Mouse (Mus musculus) forebrain, embryonic 12.5 days (tissue): ENCODE measurements around the gene Eef1g. TPM values are rescaled to one million over a fixed set of nuclear protein-coding genes. Genes with fewer than 3 reads are reported as not detected.

Source experiments
- ATAC-seq: fragments of 200-750 bp; cut with Nextera tagmentation; 2 replicates; pipeline ENCODE4 v1.8.0; 2017; ENCODE audit warnings: moderate TSS enrichment; ENCODE audit not compliant: low FRiP score
- H3K27ac ChIP-seq: fragments of 300-500 bp; sonication (generic); 2 replicates; pipeline ENCODE4 v1.5.1; 2016; ENCODE audit warnings: mild to moderate bottlenecking
- H3K27me3 ChIP-seq: fragments of 300-500 bp; sonication (generic); 2 replicates; pipeline ENCODE4 v1.6.1; 2016; ENCODE audit warnings: mild to moderate bottlenecking
- H3K36me3 ChIP-seq: fragments of 300-500 bp; sonication (generic); replicated peaks from 2 replicates; pipeline ENCODE4 v1.6.1; 2016; ENCODE audit warnings: mild to moderate bottlenecking
- H3K4me1 ChIP-seq: fragments of 300-500 bp; sonication (generic); 2 replicates; pipeline ENCODE4 v1.6.1; 2016
- H3K4me2 ChIP-seq: fragments of 300-500 bp; sonication (generic); 2 replicates; pipeline ENCODE4 v1.6.1; 2016; ENCODE audit warnings: mild to moderate bottlenecking, moderate library complexity
- H3K4me3 ChIP-seq: fragments of 300-500 bp; sonication (generic); replicated peaks from 2 replicates; pipeline ENCODE4 v1.5.1; 2016; ENCODE audit warnings: mild to moderate bottlenecking
- H3K9ac ChIP-seq: fragments of 300-500 bp; sonication (generic); 2 replicates; pipeline ENCODE4 v1.6.1; 2016; ENCODE audit warnings: mild to moderate bottlenecking
- H3K9me3 ChIP-seq: fragments of 300-500 bp; sonication (generic); 2 replicates; pipeline ENCODE4 v1.6.1; 2016
- WGBS: fragments of 180-500 bp; shearing (Covaris S2); methylation state at CpG from one replicate; pipeline ENCODE4 v1.1.7; 2016; 5-methylcytosine and 5-hydroxymethylcytosine counted together
- polyA plus RNA-seq: library from polyadenylated mRNA; unstranded; fragments of >200 nt; fragmentation: Nextera tagmentation; extraction: Ambion mirVana; gene quantifications from 2 replicates; pipeline ENCODE4 v1.2.1, GENCODE M21; 2016

Gene Eef1g
- polyA plus RNA-seq, 1 experiment from 2014 or later = 373 TPM

- no peak for ATAC-seq
- peak overlapping the region; percentile 60; the same call in 1 of the 2 replicates for H3K4me3 ChIP-seq
- WGBS = 82% methylated on average over 7 of the region's 7 CpGs
These were observed 36.1 kb upstream of the Eef1g start for GRCm38 (mm10) chr19:8930771-8931170.

GRCm38 (mm10) chr19:8936736-8937135, 30.1 kb upstream of the Eef1g start:
- no peak for ATAC-seq
- H3K9ac ChIP-seq = no peak overlapping the region
- peaks cover 4% of the 10 kb centered on the region for H3K36me3 ChIP-seq
- no peak overlapping the region for H3K4me2 ChIP-seq
- H3K4me1 ChIP-seq = peaks cover 12% of the 10 kb centered on the region
- WGBS = 87% methylated on average over 2 of the region's 2 CpGs
- H3K4me3 ChIP-seq = no peak overlapping the region
- H3K9me3 ChIP-seq = no peaks in the 10 kb centered on the region
- H3K27me3 ChIP-seq = no peaks in the 10 kb centered on the region
- no peak overlapping the region for H3K27ac ChIP-seq

More at GRCm38 (mm10) chr19:8930771-8931170, 36.1 kb upstream of the Eef1g start:
- Histone ChIP-seq H3K4me2 (peak overlapping the region; percentile 81; the same call in 1 of the 2 replicates), H3K27me3 (peaks cover 7% of the 10 kb centered on the region; the same call in 1 of the 2 replicates), H3K36me3 (peaks cover 25% of the 10 kb centered on the region), H3K9ac (0 out of 2 replicates have a peak overlapping the region, but pooled peaks have one; percentile 79), H3K9me3 (no peaks in the 10 kb centered on the region), H3K27ac (no peak overlapping the region), H3K4me1 (peaks cover 22% of the 10 kb centered on the region)

- WGBS = 79% methylated on average over 15 of the region's 15 CpGs
- Histone ChIP-seq H3K4me2 (no peak overlapping the region), H3K4me1 (peaks cover 38% of the 10 kb centered on the region), H3K36me3 (peaks cover 23% of the 10 kb centered on the region), H3K9ac (peak overlapping the region; percentile 83), H3K27me3 (no peaks in the 10 kb centered on the region), H3K4me3 (no peak overlapping the region), H3K27ac (peak overlapping the region; percentile 94; the same call in 1 of the 2 replicates), H3K9me3 (no peaks in the 10 kb centered on the region)
- no peak for ATAC-seq
These were observed 26.2 kb upstream of the Eef1g start for GRCm38 (mm10) chr19:8940526-8941133.

GRCm38 (mm10) chr19:8941136-8941514, 25.7 kb upstream of the Eef1g start:
- Histone ChIP-seq H3K27ac (peak overlapping the region; percentile 94), H3K4me3 (peak overlapping the region; percentile 72), H3K36me3 (peaks cover 28% of the 10 kb centered on the region), H3K27me3 (no peaks in the 10 kb centered on the region), H3K4me2 (peak overlapping the region; percentile 69), H3K4me1 (peaks cover 38% of the 10 kb centered on the region), H3K9ac (peak overlapping the region; percentile 83), H3K9me3 (no peaks in the 10 kb centered on the region)
- ATAC-seq = peak; percentile 37
- 36% methylated on average over 10 of the region's 10 CpGs for WGBS

GRCm38 (mm10) chr19:8941515-8942217, 25.2 kb upstream of the Eef1g start, which contains the start of gene Mta2:
Mta2 (plus strand) TSS chr19:8941875.
- WGBS = under 1% methylated on average over 64 of the region's 64 CpGs

GRCm38 (mm10) chr19:8942276-8942964, 24.4 kb upstream of the Eef1g start:
- no peaks in the 10 kb centered on the region for H3K27me3 ChIP-seq
- peak overlapping the region; percentile 69 for H3K4me2 ChIP-seq
- WGBS = under 1% methylated on average over 46 of the region's 46 CpGs
- H3K4me1 ChIP-seq = peaks cover 38% of the 10 kb centered on the region
- peak overlapping the region; percentile 72 for H3K4me3 ChIP-seq
- H3K9ac ChIP-seq = peak overlapping the region; percentile 83
- H3K9me3 ChIP-seq = no peaks in the 10 kb centered on the region
- peak overlapping the region; percentile 94 for H3K27ac ChIP-seq
- ATAC-seq = peak; percentile 51
- H3K36me3 ChIP-seq = peaks cover 40% of the 10 kb centered on the region

More at GRCm38 (mm10) chr19:8941515-8942217, 25.2 kb upstream of the Eef1g start, which contains the start of gene Mta2:
- Histone ChIP-seq H3K9me3 (no peaks in the 10 kb centered on the region), H3K27ac (peak within 1 kb of the TSS; percentile 94), H3K27me3 (no peaks in the 10 kb centered on the region), H3K36me3 (peaks cover 33% of the 10 kb centered on the region), H3K4me1 (peaks cover 38% of the 10 kb centered on the region), H3K4me3 (peak within 1 kb of the TSS; percentile 72), H3K4me2 (peak within 1 kb of the TSS; percentile 69), H3K9ac (peak within 1 kb of the TSS; percentile 83)
- ATAC-seq = peak; percentile 93

- peaks cover 46% of the 10 kb centered on the region for H3K36me3 ChIP-seq
- H3K9ac ChIP-seq = peak overlapping the region; percentile 83
- peaks cover 38% of the 10 kb centered on the region for H3K4me1 ChIP-seq
- H3K27ac ChIP-seq = no peak overlapping the region
- H3K9me3 ChIP-seq = no peaks in the 10 kb centered on the region
- peak overlapping the region; percentile 69 for H3K4me2 ChIP-seq
- 78% methylated on average over 2 of the region's 2 CpGs for WGBS
- no peaks in the 10 kb centered on the region for H3K27me3 ChIP-seq
- ATAC-seq = no peak
- peak overlapping the region; percentile 72 for H3K4me3 ChIP-seq
These were observed 23.8 kb upstream of the Eef1g start for GRCm38 (mm10) chr19:8943047-8943446.

GRCm38 (mm10) chr19:8944062-8944461, 22.8 kb upstream of the Eef1g start:
- Histone ChIP-seq H3K4me3 (peak overlapping the region; percentile 72; the same call in 1 of the 2 replicates), H3K27ac (0 out of 2 replicates have a peak overlapping the region, but pooled peaks have one; percentile 3), H3K4me2 (peak overlapping the region; percentile 69), H3K9ac (0 out of 2 replicates have a peak overlapping the region, but pooled peaks have one; percentile 1), H3K9me3 (no peaks in the 10 kb centered on the region), H3K27me3 (no peaks in the 10 kb centered on the region), H3K36me3 (peaks cover 53% of the 10 kb centered on the region), H3K4me1 (peaks cover 38% of the 10 kb centered on the region)
- WGBS = 78% methylated on average over 5 of the region's 5 CpGs
- no peak for ATAC-seq

GRCm38 (mm10) chr19:8944750-8945149, 22.1 kb upstream of the Eef1g start:
- no peak overlapping the region for H3K9ac ChIP-seq
- peak overlapping the region; percentile 13; the same call in 1 of the 2 replicates for H3K4me3 ChIP-seq
- no peaks in the 10 kb centered on the region for H3K27me3 ChIP-seq
- H3K4me2 ChIP-seq = peak overlapping the region; percentile 69
- no peak for ATAC-seq
- H3K36me3 ChIP-seq = peaks cover 59% of the 10 kb centered on the region
- 0 out of 2 replicates have a peak overlapping the region, but pooled peaks have one; percentile 26 for H3K27ac ChIP-seq
- 46% methylated on average over 5 of the region's 5 CpGs for WGBS
- peaks cover 38% of the 10 kb centered on the region for H3K4me1 ChIP-seq
- H3K9me3 ChIP-seq = no peaks in the 10 kb centered on the region

- no peak for ATAC-seq
- Histone ChIP-seq H3K4me3 (0 out of 2 replicates have a peak overlapping the region, but pooled peaks have one; percentile 13), H3K4me1 (peaks cover 38% of the 10 kb centered on the region), H3K9ac (no peak overlapping the region), H3K36me3 (peaks cover 64% of the 10 kb centered on the region), H3K27ac (0 out of 2 replicates have a peak overlapping the region, but pooled peaks have one; percentile 26), H3K9me3 (no peaks in the 10 kb centered on the region), H3K27me3 (no peaks in the 10 kb centered on the region), H3K4me2 (peak overlapping the region; percentile 69)
- 90% methylated on average over 6 of the region's 6 CpGs for WGBS
These were observed 21.6 kb upstream of the Eef1g start for GRCm38 (mm10) chr19:8945251-8945650.

- H3K4me2 ChIP-seq = no peak overlapping the region
- H3K36me3 ChIP-seq = peaks cover 81% of the 10 kb centered on the region
- H3K9ac ChIP-seq = no peak overlapping the region
- H3K27ac ChIP-seq = no peak overlapping the region
- WGBS = 93% methylated on average over 7 of the region's 7 CpGs
- no peaks in the 10 kb centered on the region for H3K27me3 ChIP-seq
- ATAC-seq = no peak
- peaks cover 32% of the 10 kb centered on the region for H3K4me1 ChIP-seq
- H3K4me3 ChIP-seq = no peak overlapping the region
- H3K9me3 ChIP-seq = no peaks in the 10 kb centered on the region
These were observed 19.9 kb upstream of the Eef1g start for GRCm38 (mm10) chr19:8946929-8947328.

- H3K4me2 ChIP-seq = no peak overlapping the region
- ATAC-seq = no peak
- no peaks in the 10 kb centered on the region for H3K9me3 ChIP-seq
- peaks cover 76% of the 10 kb centered on the region for H3K36me3 ChIP-seq
- H3K4me3 ChIP-seq = no peak overlapping the region
- no peak overlapping the region for H3K9ac ChIP-seq
- no peaks in the 10 kb centered on the region for H3K27me3 ChIP-seq
- WGBS = 95% methylated on average over 5 of the region's 5 CpGs
- H3K27ac ChIP-seq = no peak overlapping the region
- H3K4me1 ChIP-seq = peaks cover 32% of the 10 kb centered on the region
These were observed 16.7 kb upstream of the Eef1g start for GRCm38 (mm10) chr19:8950190-8950589.
